Mouse (Mus musculus): ENCODE results near the gene Samd4.

- TF ChIP-seq POLR2A (IDR thresholded peaks at IDR 0.05; ENCODE audit: low read depth, low read length) = no peak
- TF ChIP-seq CTCF (conservative IDR thresholded peaks at IDR 0.05; ENCODE audit: insufficient read depth, insufficient read length, low read depth, low read length) = no peak
These were observed 170.4 kb downstream of the Samd4 start for GRCm38 (mm10) chr14:47053101-47053500.

All from kidney, adult 2 months (tissue).